In genomic region chr9:96726336-96727131, GRCm38 (mm10) we compare ENCODE assay signal across 10 mouse cellular contexts. TPM values are rescaled to one million over a fixed set of nuclear protein-coding genes. Genes with fewer than 3 reads are reported as not detected.
DNase-seq lines count a peak whose midpoint lies in the region; ATAC-seq and TF ChIP-seq lines count a peak whose summit lies in the region.
"Had no signal": no experiment of that assay in that cellular context is flagged by ENCODE, and none has a peak within 500 bp of the region (broad histone marks: within the 10 kb centered on the region; RNA-seq: fewer than 3 reads in every experiment).

No protein-coding gene starts in this region.

- no peak for TF ChIP-seq EP300 in stomach, postnatal 0 days (optimal IDR thresholded peaks at IDR 0.05)

- no peaks in the 10 kb centered on the region for H3K27me3 ChIP-seq in heart, embryonic 12.5 days (replicated peaks)
- H3K27me3 ChIP-seq in E14TG2a.4 (ENCODE audit: insufficient read depth, low read length), result no peaks in the 10 kb centered on the region
- H3K27me3 ChIP-seq in embryonic facial prominence, embryonic 12.5 days, result no peaks in the 10 kb centered on the region
- H3K27me3 ChIP-seq in hindbrain, postnatal 0 days (ENCODE audit: insufficient read depth, low read length), result no peaks in the 10 kb centered on the region
- H3K27me3 ChIP-seq in stomach, postnatal 0 days (ENCODE audit: control insufficient read depth, insufficient read depth, low read length), result no peaks in the 10 kb centered on the region
- no peaks in the 10 kb centered on the region for H3K27me3 ChIP-seq in kidney, embryonic 15.5 days

- 58% methylated on average over 14 of the region's 14 CpGs for WGBS in heart, embryonic 12.5 days
- WGBS in embryonic facial prominence, embryonic 12.5 days, result 55% methylated on average over 14 of the region's 14 CpGs
- WGBS in hindbrain, postnatal 0 days, result 33% methylated on average over 14 of the region's 14 CpGs
- 76% methylated on average over 14 of the region's 14 CpGs for WGBS in stomach, postnatal 0 days
- 72% methylated on average over 14 of the region's 14 CpGs for WGBS in kidney, embryonic 15.5 days

- H3K4me1 ChIP-seq in heart, embryonic 12.5 days (replicated peaks), result peaks cover 51% of the 10 kb centered on the region
- H3K4me1 ChIP-seq in E14TG2a.4 (replicated peaks; ENCODE audit: low read depth, low read length), result peaks cover 92% of the 10 kb centered on the region
- peaks cover 17% of the 10 kb centered on the region for H3K4me1 ChIP-seq in embryonic facial prominence, embryonic 12.5 days
- H3K4me1 ChIP-seq in hindbrain, postnatal 0 days (ENCODE audit: insufficient read depth, low read length), result peaks cover 27% of the 10 kb centered on the region
- peaks cover 6% of the 10 kb centered on the region for H3K4me1 ChIP-seq in stomach, postnatal 0 days (replicated peaks; ENCODE audit: control insufficient read depth, insufficient read depth)
- peaks cover 32% of the 10 kb centered on the region for H3K4me1 ChIP-seq in kidney, embryonic 15.5 days

- no peak for ATAC-seq in heart, embryonic 12.5 days (ENCODE audit: insufficient number of reproducible peaks, low FRiP score)
- ATAC-seq in embryonic facial prominence, embryonic 12.5 days (ENCODE audit: insufficient number of reproducible peaks, insufficient read depth, low FRiP score, low TSS enrichment), result no peak
- no peak for ATAC-seq in hindbrain, postnatal 0 days
- ATAC-seq in stomach, postnatal 0 days (ENCODE audit: low FRiP score, low TSS enrichment), result no peak
- ATAC-seq in kidney, embryonic 15.5 days (replicated peaks; ENCODE audit: low FRiP score), result no peak

- H3K9me3 ChIP-seq in heart, embryonic 12.5 days (replicated peaks), result no peaks in the 10 kb centered on the region
- H3K9me3 ChIP-seq in E14TG2a.4 (ENCODE audit: low read length), result no peaks in the 10 kb centered on the region
- no peaks in the 10 kb centered on the region for H3K9me3 ChIP-seq in embryonic facial prominence, embryonic 12.5 days
- no peaks in the 10 kb centered on the region for H3K9me3 ChIP-seq in hindbrain, postnatal 0 days (ENCODE audit: low read length)
- no peaks in the 10 kb centered on the region for H3K9me3 ChIP-seq in stomach, postnatal 0 days (ENCODE audit: control insufficient read depth, low read length)
- no peaks in the 10 kb centered on the region for H3K9me3 ChIP-seq in kidney, embryonic 15.5 days (replicated peaks)

- H3K9ac ChIP-seq in heart, embryonic 12.5 days, result peak overlapping the region; percentile 43; the same call in 1 of the 2 replicates
- no peak overlapping the region for H3K9ac ChIP-seq in embryonic facial prominence, embryonic 12.5 days
- H3K9ac ChIP-seq in hindbrain, postnatal 0 days (replicated peaks; ENCODE audit: low read length), result no peak overlapping the region; the same call in 1 of the 2 replicates
- H3K9ac ChIP-seq in stomach, postnatal 0 days (ENCODE audit: low read length), result no peak overlapping the region
- H3K9ac ChIP-seq in kidney, embryonic 15.5 days, result no peak overlapping the region

- TF ChIP-seq CTCF in E14TG2a.4 (conservative IDR thresholded peaks at IDR 0.05; ENCODE audit: low read length), result no peak
- TF ChIP-seq CTCF in hindbrain, postnatal 0 days (IDR thresholded peaks at IDR 0.05; ENCODE audit: low read depth), result no peak
- TF ChIP-seq CTCF in stomach, postnatal 0 days (IDR thresholded peaks at IDR 0.05; ENCODE audit: low read depth), result no peak

- H3K36me3 ChIP-seq in heart, embryonic 12.5 days, result no peaks in the 10 kb centered on the region
- H3K36me3 ChIP-seq in E14TG2a.4 (ENCODE audit: insufficient read depth, low read length), result no peaks in the 10 kb centered on the region
- no peaks in the 10 kb centered on the region for H3K36me3 ChIP-seq in embryonic facial prominence, embryonic 12.5 days
- no peaks in the 10 kb centered on the region for H3K36me3 ChIP-seq in hindbrain, postnatal 0 days (ENCODE audit: insufficient read depth, low read length)
- H3K36me3 ChIP-seq in stomach, postnatal 0 days (ENCODE audit: control insufficient read depth, insufficient read depth, low read length), result no peaks in the 10 kb centered on the region
- no peaks in the 10 kb centered on the region for H3K36me3 ChIP-seq in kidney, embryonic 15.5 days

- no peak for DNase-seq in heart, adult 11 months
- peak; percentile 21 for DNase-seq in hindbrain, postnatal 0 days (ENCODE audit: low spot score)
- DNase-seq in stomach, postnatal 0 days (ENCODE audit: low spot score), result no peak
- DNase-seq in adrenal gland, postnatal 36 days, result no peak
- DNase-seq: adrenal gland, adult 8-10 months had no signal

- H3K4me3 ChIP-seq in heart, embryonic 12.5 days, result no peak overlapping the region
- H3K4me3 ChIP-seq in E14TG2a.4 (replicated peaks; ENCODE audit: low read length), result peak overlapping the region; percentile 21; the same call in 1 of the 2 replicates
- no peak overlapping the region for H3K4me3 ChIP-seq in embryonic facial prominence, embryonic 12.5 days
- H3K4me3 ChIP-seq in hindbrain, postnatal 0 days (ENCODE audit: low read length), result no peak overlapping the region
- no peak overlapping the region for H3K4me3 ChIP-seq in stomach, postnatal 0 days (ENCODE audit: low read depth, low read length)
- H3K4me3 ChIP-seq in kidney, embryonic 15.5 days (replicated peaks), result no peak overlapping the region
- H3K4me3 ChIP-seq: erythroblast, embryonic 14.5 days had no signal

- H3K4me2 ChIP-seq in heart, embryonic 12.5 days, result no peak overlapping the region
- no peak overlapping the region for H3K4me2 ChIP-seq in embryonic facial prominence, embryonic 12.5 days (replicated peaks)
- H3K4me2 ChIP-seq in hindbrain, postnatal 0 days (ENCODE audit: low read depth, low read length), result peak overlapping the region; percentile 39
- H3K4me2 ChIP-seq in stomach, postnatal 0 days (replicated peaks; ENCODE audit: low read depth), result no peak overlapping the region
- no peak overlapping the region for H3K4me2 ChIP-seq in kidney, embryonic 15.5 days

- H3K27ac ChIP-seq in heart, embryonic 12.5 days (ENCODE audit: poor library complexity, severe bottlenecking), result peak overlapping the region; percentile 56
- peak overlapping the region; percentile 54; the same call in 1 of the 2 replicates for H3K27ac ChIP-seq in embryonic facial prominence, embryonic 12.5 days
- H3K27ac ChIP-seq in hindbrain, postnatal 0 days, result peak overlapping the region; percentile 87; the same call in 1 of the 2 replicates
- H3K27ac ChIP-seq in stomach, postnatal 0 days (replicated peaks), result no peak overlapping the region
- H3K27ac ChIP-seq in kidney, embryonic 15.5 days, result no peak overlapping the region

RNA-seq across cellular contexts. Expression of gene Zbtb38, which starts 26.1 kb away (rescaled TPM):
- polyA plus RNA-seq in heart, embryonic 12.5 days (2016; fragmentation: Nextera tagmentation; extraction: Ambion mirVana), result 31.3 and 32.1 TPM in 2 replicates
- polyA plus RNA-seq in embryonic facial prominence, embryonic 12.5 days (2016; fragmentation: Nextera tagmentation; extraction: Ambion mirVana), result 10.5 and 12.3 TPM in 2 replicates
- total RNA-seq in hindbrain, postnatal 0 days (2014; rRNA removed), result 36.2 and 46.5 TPM in 2 replicates
- polyA plus RNA-seq in hindbrain, postnatal 0 days (2015; fragmentation: Nextera tagmentation; extraction: Ambion mirVana), result 36.6 and 38.7 TPM in 2 replicates
- polyA plus RNA-seq in stomach, postnatal 0 days (2015; fragmentation: Nextera tagmentation; extraction: Ambion mirVana), result 13.9 and 15.3 TPM in 2 replicates
- total RNA-seq in adrenal gland, postnatal 36 days (2021), result 10 to 100 TPM; 56.1 to 75.8 TPM
- 20.6 TPM in 2 replicates for polyA plus RNA-seq in kidney, embryonic 15.5 days (2015; fragmentation: Nextera tagmentation; extraction: Ambion mirVana)

Comparison
In these comparisons a context has a peak if more than half of its experiments do, and no peak if none do; other contexts are left out.
1. H3K27ac ChIP-seq: peak in heart, embryonic 12.5 days (single experiment), embryonic facial prominence, embryonic 12.5 days (single experiment) and hindbrain, postnatal 0 days (single experiment); none in stomach, postnatal 0 days (single experiment) and kidney, embryonic 15.5 days (single experiment).